Mouse (Mus musculus): ENCODE results near the gene Pfkfb2. TPM values are rescaled to one million over a fixed set of nuclear protein-coding genes. Genes with fewer than 3 reads are reported as not detected.

Gene Pfkfb2
- total RNA-seq, 2 experiments from 2014 or later, result 21.1 to 55.4 TPM

DNA sequence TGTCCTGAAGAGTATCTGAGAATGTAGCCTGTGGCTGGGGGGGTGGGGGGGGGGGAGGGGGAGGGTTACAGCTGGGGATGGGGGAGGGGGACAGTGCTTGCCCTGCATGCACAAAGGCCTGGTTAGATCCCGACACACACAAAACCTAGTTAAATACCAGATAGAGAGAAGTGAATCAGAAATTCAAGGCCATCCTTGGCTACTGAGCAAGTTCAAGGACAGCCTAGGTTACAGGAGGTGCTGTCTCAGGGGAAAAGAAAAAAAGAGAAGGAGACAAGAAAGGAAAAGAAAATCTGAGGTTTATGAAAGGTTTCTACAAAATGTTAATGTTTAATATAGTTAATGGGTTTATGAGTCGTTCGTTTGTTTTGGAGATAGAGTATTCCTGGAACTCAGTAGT lies 10.6 kb upstream of the Pfkfb2 start:
- no peak for ATAC-seq (replicated peaks; ENCODE audit: low FRiP score, poor library complexity, severe bottlenecking)

GRCm38 (mm10) chr1:130738551-130739106 lies 9.6 kb upstream of the Pfkfb2 start:
- no peak for ATAC-seq (replicated peaks; ENCODE audit: low FRiP score, poor library complexity, severe bottlenecking)

GRCm38 (mm10) chr1:130737916-130738315 lies 8.9 kb upstream of the Pfkfb2 start:
- ATAC-seq (replicated peaks; ENCODE audit: low FRiP score, poor library complexity, severe bottlenecking), result no peak

DNA sequence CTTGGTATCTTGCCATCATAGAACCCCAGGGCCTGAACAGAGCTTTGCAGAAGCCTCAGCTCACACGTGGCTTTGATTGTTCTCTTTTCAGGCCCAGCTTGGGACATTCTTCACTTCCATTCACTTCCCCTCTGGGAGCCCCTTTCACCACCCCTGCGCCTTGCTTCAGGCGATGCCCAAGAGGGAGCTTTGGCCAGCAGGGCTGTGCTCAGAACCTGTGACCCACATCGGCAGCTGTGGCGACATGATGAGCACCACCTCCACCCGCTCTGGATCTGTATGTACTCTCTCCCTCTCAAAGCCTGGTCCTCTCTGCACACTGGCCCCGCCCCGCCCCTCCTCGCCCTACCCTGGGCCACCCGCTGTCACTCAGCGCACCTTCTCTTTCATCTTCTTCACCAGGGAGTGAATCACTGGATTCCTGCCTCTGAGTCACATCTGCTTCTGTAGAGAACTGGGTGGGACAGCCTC lies 8.4 kb upstream of the Pfkfb2 start:
- ATAC-seq (replicated peaks; ENCODE audit: low FRiP score, poor library complexity, severe bottlenecking), result no peak

GRCm38 (mm10) chr1:130734852-130735251 lies 5.8 kb upstream of the Pfkfb2 start:
- no peak for ATAC-seq (replicated peaks; ENCODE audit: low FRiP score, poor library complexity, severe bottlenecking)

GRCm38 (mm10) chr1:130734452-130734851 lies 5.4 kb upstream of the Pfkfb2 start:
- ATAC-seq (replicated peaks; ENCODE audit: low FRiP score, poor library complexity, severe bottlenecking), result no peak

DNA sequence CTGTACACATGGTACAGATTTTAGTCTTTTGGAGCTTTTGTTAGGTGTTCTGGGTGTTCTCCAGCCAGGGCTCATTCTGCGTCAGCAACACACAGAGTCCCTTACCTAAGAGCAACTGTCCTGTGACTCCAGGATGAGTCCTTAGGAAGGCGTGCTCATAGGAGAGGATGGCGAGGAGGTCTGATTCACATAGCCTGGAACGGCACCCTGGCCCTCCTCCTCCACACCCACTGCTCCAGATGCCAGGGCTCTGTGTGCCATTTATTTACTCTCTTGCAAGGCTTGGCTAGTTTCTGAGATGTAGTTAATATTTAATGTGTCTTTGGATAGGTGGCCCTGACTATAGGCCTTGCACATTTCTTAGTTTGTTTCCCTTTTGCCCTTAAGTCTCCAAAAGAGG lies 4.6 kb upstream of the Pfkfb2 start:
- ATAC-seq (replicated peaks; ENCODE audit: low FRiP score, poor library complexity, severe bottlenecking), result no peak

GRCm38 (mm10) chr1:130732706-130733658 lies 3.9 kb upstream of the Pfkfb2 start:
- ATAC-seq (replicated peaks; ENCODE audit: low FRiP score, poor library complexity, severe bottlenecking), result peak; percentile 66

DNA sequence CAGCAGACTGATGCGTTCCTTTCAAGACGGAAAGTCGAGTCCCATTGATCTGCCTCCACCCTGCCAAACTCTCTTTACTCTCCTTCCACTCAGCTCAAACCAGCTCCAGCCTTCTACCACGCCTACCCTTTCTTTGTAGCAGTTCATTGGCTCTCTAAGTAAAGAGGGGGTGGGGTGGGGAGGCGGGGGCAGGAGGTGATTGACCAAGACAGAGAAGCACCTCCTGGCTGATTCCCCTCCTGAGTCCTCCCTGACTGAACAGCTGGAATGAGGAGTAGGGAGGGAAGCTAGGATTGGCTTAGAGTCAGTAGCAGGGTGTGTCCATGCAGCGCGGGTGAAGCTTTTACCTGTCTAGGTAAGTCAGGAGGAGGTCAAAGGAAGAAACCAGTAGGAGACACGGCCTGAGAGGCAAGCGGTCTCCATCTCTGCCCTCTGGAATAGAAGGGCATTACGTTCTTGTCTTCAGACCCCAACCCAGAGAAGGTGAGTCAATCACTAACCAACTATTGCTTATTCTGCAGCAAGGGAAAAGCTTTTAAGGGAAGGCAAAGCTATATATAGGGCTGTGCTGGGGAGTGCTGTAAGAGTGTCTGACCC lies 2.8 kb upstream of the Pfkfb2 start, which contains the start of gene AA986860:
AA986860 (plus strand) TSS at position 236 of the 597 bp plus-strand sequence.
- ATAC-seq (replicated peaks; ENCODE audit: low FRiP score, poor library complexity, severe bottlenecking), result peak; percentile 79

GRCm38 (mm10) chr1:130728708-130729107 lies 345 bp downstream of the Pfkfb2 start:
- ATAC-seq (replicated peaks; ENCODE audit: low FRiP score, poor library complexity, severe bottlenecking), result no peak

GRCm38 (mm10) chr1:130728070-130728469 lies 983 bp downstream of the Pfkfb2 start:
- ATAC-seq (replicated peaks; ENCODE audit: low FRiP score, poor library complexity, severe bottlenecking), result no peak

GRCm38 (mm10) chr1:130726396-130726795 lies 2.7 kb downstream of the Pfkfb2 start:
- no peak for ATAC-seq (replicated peaks; ENCODE audit: low FRiP score, poor library complexity, severe bottlenecking)

DNA sequence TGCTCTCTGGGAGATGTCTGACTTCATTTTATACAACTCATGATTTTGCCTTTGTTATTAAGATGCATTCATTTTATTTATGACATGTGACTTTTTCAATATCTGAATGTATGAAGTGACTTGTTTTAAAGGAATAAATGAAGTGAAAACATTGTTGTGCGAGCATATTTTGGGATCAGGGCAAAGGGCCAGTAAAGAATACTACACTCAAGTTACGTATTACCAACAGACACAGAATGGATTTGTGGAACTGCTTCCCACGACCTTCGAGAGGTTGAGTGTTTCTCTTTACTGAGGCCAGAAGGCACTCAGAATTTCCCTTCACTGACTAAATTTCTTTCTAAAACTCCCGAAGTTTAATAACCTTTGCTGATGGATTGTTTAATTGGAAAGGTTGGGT lies 4.8 kb downstream of the Pfkfb2 start:
- no peak for ATAC-seq (replicated peaks; ENCODE audit: low FRiP score, poor library complexity, severe bottlenecking)

DNA sequence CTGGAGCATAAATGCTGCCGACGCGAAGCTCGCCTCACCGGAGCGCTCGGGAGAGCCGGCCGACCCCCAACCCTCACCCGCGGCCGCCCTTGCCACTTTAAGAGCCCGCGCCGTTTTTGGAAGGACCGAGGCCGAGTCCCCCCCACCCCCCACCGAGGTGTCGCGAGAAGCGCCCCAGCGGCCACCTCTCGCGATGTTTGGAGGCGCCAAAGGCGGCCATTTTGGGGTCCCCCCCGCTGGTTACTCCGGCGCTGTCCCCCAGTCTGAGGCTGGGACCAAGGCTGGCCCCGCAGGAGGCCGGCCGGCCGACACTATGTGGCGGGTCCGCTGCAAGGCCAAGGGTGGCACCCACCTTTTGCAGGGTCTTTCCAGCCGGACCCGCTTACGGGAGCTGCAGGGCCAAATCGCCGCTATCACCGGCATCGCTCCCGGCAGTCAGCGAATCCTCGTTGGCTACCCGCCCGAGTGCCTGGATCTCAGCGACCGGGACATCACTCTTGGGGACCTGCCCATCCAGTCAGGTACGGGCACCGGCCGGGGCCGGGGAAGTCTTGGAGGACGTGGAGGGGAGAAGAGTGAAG lies 11.7 kb downstream of the Pfkfb2 start, which contains the start of gene Yod1:
Yod1 (plus strand) TSS at position 37 of the 581 bp plus-strand sequence.
- peak; percentile 64 for ATAC-seq (replicated peaks; ENCODE audit: low FRiP score, poor library complexity, severe bottlenecking)

DNA sequence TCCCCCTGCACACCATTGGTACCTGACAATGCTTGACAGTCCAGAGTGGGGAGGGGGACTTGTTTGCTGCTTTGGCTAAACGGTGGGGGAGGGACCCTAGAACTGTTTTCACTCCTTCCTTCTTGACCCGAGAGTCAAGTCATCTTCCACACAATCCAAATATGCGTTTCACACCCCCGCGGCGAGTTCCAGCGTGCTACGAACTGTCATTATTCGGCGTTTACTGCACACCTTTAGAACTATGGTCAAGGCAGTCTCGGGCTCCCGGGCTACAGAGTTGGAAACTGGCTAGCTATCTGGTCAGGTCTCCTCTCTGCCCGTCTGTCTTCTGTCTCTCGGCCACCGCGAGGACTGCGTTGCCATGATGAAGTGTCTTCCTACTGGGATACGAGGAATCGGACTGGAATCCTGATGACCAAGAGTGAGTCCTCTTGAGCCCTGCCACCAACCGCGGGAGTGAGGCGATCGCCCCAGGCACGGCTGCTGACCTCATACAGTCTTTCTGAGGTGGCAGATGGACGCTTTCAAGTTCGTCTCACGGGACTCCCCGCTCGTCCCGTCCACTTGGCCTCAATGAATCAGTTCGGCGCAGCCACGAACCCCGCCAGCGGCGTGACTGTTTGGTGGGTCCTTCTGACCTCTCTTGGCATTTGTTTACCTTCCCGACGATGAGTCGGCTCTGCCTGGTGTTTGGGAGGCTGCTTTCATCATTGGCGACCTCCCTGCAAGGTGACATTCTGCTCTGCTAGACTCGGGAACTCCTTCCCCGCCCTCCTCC lies 12.4 kb downstream of the Pfkfb2 start:
- ATAC-seq (replicated peaks; ENCODE audit: low FRiP score, poor library complexity, severe bottlenecking), result peak; percentile 38

DNA sequence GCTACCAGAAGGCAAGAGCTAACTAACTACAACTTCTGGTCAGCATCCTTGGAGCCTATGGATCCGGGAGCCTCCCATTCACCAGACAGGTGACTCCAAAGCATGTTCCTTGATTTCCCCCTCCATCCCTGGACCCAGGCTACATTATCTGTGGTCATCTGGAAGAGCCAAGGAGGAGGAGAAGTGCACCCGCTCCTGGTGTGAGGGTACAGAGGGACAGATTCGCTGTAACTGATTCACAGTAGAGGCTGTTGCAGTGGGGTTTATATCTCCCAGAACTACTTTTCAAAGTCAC lies 12.9 kb downstream of the Pfkfb2 start:
- ATAC-seq (replicated peaks; ENCODE audit: low FRiP score, poor library complexity, severe bottlenecking), result peak; percentile 16

DNA sequence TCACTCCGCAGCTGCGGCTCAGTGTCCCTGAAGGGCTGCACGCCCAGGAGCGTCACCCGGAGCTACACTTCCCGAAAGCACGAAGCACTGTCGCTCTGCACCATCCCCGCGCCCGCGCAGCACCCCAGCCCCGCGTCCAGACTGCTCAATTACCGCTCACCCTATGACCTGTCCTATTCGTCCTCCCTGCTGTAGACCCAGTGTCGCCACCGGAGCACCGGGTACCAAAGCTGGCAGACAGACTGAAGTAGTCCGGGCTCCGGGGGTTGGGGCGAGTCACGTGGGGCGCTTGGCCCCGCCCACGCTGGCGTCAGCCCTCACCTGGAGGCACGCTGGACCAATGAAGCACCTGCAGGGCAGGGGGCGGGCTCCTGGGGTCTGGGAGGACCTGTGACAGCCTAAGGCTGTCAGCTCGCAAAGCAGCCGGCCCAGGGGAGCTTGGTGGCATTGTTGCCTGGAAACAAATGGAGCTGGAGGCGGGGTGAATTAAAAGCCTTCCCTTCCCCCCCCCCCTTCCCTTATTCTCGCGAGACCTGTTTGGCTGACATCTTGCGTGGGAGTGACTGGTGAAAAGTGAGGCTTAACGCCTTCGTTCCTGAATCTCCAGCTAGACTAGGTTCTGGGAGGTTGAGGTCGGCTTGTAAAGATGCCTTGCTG lies 13.4 kb downstream of the Pfkfb2 start, which contains the start of gene Gm29427:
Gm29427 (minus strand) TSS at position 239 of the 657 bp plus-strand sequence.
- ATAC-seq (replicated peaks; ENCODE audit: low FRiP score, poor library complexity, severe bottlenecking), result peak; percentile 80

DNA sequence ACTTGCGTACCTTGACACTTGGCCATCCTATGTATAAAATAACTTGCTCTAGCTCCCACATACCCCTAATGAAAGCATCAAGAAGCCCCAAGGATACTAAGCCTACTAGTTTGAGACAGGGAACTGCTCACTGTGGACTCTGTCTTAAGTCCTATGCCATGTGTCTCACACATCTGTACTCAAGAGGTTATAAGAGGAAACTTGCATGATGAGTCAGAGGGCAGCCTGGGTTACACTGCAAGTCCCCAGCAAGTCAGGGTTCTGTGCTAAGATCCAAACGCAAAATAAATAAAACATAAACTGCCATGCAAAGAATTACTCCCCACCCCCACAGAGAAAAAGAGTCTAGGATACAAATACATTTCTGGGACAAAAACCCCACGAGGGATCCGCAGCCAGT lies 15.0 kb downstream of the Pfkfb2 start:
- ATAC-seq (replicated peaks; ENCODE audit: low FRiP score, poor library complexity, severe bottlenecking), result no peak

Data from erythroblast, adult 5-6 weeks (primary cell).